Mouse (Mus musculus) embryonic facial prominence, embryonic 11.5 days (tissue): ENCODE data around the gene Tmem177. TPM values are rescaled to one million over a fixed set of nuclear protein-coding genes. Genes with fewer than 3 reads are reported as not detected.

ENCODE experiments used
- ATAC-seq: fragments of 200-750 bp; cut with Nextera tagmentation; replicated peaks from 2 replicates; pipeline ENCODE4 v1.8.0; 2017; ENCODE audit warnings: low read depth; ENCODE audit not compliant: insufficient number of reproducible peaks, low FRiP score, low TSS enrichment
- DNase-seq: peaks from one replicate; pipeline ENCODE4 v3.0.0-alpha.2; 2015; ENCODE audit warnings: low spot score
- H3K27ac ChIP-seq: fragments of 300-500 bp; sonication (generic); replicated peaks from 2 replicates; pipeline ENCODE4 v1.5.1; 2014; ENCODE audit warnings: mild to moderate bottlenecking, low read depth, low read length, control low read depth
- H3K27me3 ChIP-seq: fragments of 300-500 bp; sonication (generic); 2 replicates; pipeline ENCODE4 v1.6.1; 2014; ENCODE audit warnings: mild to moderate bottlenecking, low read length, moderate library complexity, mixed read lengths; ENCODE audit not compliant: control insufficient read depth, insufficient read depth
- H3K36me3 ChIP-seq: fragments of 300-500 bp; sonication (generic); replicated peaks from 2 replicates; pipeline ENCODE4 v1.6.1; 2014; ENCODE audit warnings: low read depth, mild to moderate bottlenecking, low read length, moderate library complexity, mixed read lengths; ENCODE audit not compliant: control insufficient read depth, insufficient read depth
- H3K4me1 ChIP-seq: fragments of 300-500 bp; sonication (generic); 2 replicates; pipeline ENCODE4 v1.6.1; 2014; ENCODE audit warnings: low read length, mixed read lengths; ENCODE audit not compliant: control insufficient read depth, insufficient read depth
- H3K4me2 ChIP-seq: fragments of 300-500 bp; sonication (generic); 2 replicates; pipeline ENCODE4 v1.6.1; 2014; ENCODE audit warnings: low read depth, mild to moderate bottlenecking, control low read depth, low read length, moderate library complexity
- H3K4me3 ChIP-seq: fragments of 300-500 bp; sonication (generic); 2 replicates; pipeline ENCODE4 v1.5.1; 2014; ENCODE audit warnings: low read depth, low read length, control low read depth
- H3K9ac ChIP-seq: fragments of 300-500 bp; sonication (generic); replicated peaks from 2 replicates; pipeline ENCODE4 v1.6.1; 2014; ENCODE audit warnings: mild to moderate bottlenecking, control low read depth, low read length
- H3K9me3 ChIP-seq: fragments of 300-500 bp; sonication (generic); replicated peaks from 2 replicates; pipeline ENCODE4 v1.6.1; 2016; ENCODE audit warnings: mild to moderate bottlenecking, low read length, inconsistent platforms, mixed read lengths; ENCODE audit not compliant: control insufficient read depth
- WGBS: fragments of 180-500 bp; shearing (Covaris S2); extraction: QIAGEN DNeasy Blood & Tissue Kit; methylation state at CpG from one replicate; pipeline ENCODE4 v1.1.7; 2014; 5-methylcytosine and 5-hydroxymethylcytosine counted together
- polyA plus RNA-seq: library from polyadenylated mRNA; unstranded; fragments of >200 nt; fragmentation: Nextera tagmentation; extraction: Ambion mirVana; gene quantifications from 2 replicates; pipeline ENCODE4 v1.2.1, GENCODE M21; 2014

Tmem177 gene
- polyA plus RNA-seq, 1 experiment from 2014 or later: 7.6 TPM

DNA sequence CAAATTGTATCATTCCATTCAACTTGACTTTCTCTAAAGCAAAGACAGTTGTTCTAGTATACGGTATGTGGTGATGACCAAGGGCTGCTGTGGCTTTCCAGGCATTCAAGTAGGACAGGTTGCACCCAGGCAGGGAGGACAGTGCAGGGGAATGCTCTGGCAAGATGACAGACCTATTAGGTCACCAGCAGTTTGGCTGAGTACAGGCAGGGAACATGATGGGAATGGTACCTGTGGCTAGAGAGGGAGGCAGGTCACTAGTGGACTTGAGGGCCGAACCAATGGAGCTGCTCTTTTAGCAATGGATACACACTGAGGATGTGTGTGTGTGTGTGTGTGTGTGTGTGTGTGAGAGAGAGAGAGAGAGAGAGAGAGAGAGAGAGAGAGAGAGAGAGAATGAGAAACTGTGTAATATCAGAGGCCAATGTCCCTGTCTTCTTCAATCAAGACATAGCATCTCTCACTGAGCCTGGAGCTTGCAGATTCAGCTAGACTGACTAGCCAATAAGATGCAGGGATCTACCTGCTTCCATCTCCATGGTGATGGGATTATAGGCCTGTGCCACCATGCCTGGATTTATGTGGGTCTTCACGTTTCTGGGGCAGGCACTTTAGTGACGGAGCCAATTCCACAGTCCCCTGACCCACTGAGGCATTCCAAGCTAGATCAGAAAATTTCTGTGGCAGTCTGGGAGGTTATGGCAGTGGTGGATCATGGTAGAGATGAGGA lies 18.6 kb upstream of the Tmem177 start:
- Histone ChIP-seq H3K36me3 (no peaks in the 10 kb centered on the region), H3K4me2 (no peak overlapping the region), H3K9me3 (no peaks in the 10 kb centered on the region), H3K27me3 (no peaks in the 10 kb centered on the region), H3K27ac (no peak overlapping the region), H3K9ac (no peak overlapping the region), H3K4me3 (no peak overlapping the region), H3K4me1 (no peaks in the 10 kb centered on the region)
- WGBS: 81% methylated on average over 4 of the region's 4 CpGs
- ATAC-seq (no peak), DNase-seq (no peak)

DNA sequence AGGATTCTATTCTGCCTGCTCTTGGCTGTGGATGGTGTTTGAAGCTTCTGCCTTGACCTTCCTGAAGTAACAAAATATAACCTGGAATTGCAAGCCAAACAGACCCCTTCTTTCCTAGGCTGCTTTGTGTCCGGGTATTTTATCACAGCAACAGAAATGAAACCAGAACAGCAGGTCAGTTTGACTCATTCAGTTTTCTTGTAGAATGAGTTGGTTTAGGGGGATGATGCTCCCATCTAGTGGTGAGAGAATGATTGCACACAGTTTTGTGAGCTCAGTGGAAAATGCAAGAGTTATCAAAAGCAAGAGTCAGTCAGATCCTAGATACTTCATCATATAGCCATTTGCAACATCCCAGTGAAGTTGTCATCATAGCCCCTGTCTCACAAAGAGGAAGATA lies 16.7 kb upstream of the Tmem177 start:
- Histone ChIP-seq H3K27ac (no peak overlapping the region), H3K4me1 (no peaks in the 10 kb centered on the region), H3K36me3 (no peaks in the 10 kb centered on the region), H3K4me3 (no peak overlapping the region), H3K9ac (no peak overlapping the region), H3K27me3 (no peaks in the 10 kb centered on the region), H3K9me3 (no peaks in the 10 kb centered on the region), H3K4me2 (no peak overlapping the region)
- DNase-seq: peak; percentile 20
- 67% methylated on average over 1 of the region's 1 CpGs for WGBS
- no peak for ATAC-seq

- no peaks in the 10 kb centered on the region for H3K4me1 ChIP-seq
- no peak overlapping the region for H3K27ac ChIP-seq
- H3K9me3 ChIP-seq: no peaks in the 10 kb centered on the region
- no peak overlapping the region for H3K9ac ChIP-seq
- no peak overlapping the region for H3K4me3 ChIP-seq
- no peak overlapping the region for H3K4me2 ChIP-seq
- 55% methylated on average over 4 of the region's 4 CpGs for WGBS
- no peaks in the 10 kb centered on the region for H3K27me3 ChIP-seq
- DNase-seq: peak; percentile 24
- no peak for ATAC-seq
- no peaks in the 10 kb centered on the region for H3K36me3 ChIP-seq
Observed at GRCm38 (mm10) chr1:119919299-119919698, 6.3 kb upstream of the Tmem177 start.

GRCm38 (mm10) chr1:119916823-119917371 lies 3.9 kb upstream of the Tmem177 start:
- Histone ChIP-seq H3K4me2 (no peak overlapping the region), H3K9me3 (no peaks in the 10 kb centered on the region), H3K36me3 (no peaks in the 10 kb centered on the region), H3K27me3 (no peaks in the 10 kb centered on the region), H3K4me3 (no peak overlapping the region), H3K4me1 (no peaks in the 10 kb centered on the region), H3K9ac (no peak overlapping the region), H3K27ac (no peak overlapping the region)
- DNase-seq: no peak
- 85% methylated on average over 5 of the region's 5 CpGs for WGBS
- no peak for ATAC-seq

DNA sequence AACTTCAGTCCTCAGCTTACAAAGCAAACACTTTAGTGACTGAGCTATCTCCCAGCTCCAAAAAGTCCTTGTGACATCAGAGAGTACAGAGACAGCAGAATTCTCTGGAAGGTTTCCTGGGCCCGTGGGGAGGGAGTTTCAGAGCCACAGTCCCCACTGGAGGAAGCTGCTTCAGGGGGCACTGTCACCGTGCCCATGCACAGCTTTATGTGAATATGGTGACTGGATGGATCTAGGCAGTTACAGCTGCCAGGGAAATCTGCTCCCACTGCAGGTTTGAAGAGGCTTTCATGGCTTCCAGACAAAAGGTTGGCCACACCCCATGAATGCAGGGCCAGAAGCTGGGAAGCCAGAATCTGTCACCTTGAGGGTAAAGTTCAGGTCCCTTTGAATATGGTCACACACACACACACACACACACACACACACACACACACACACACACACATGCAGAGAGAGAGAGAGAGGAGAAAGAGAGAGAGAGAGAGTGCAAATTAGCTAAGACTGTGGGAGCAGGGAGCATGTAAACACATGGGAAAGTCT lies 5.7 kb downstream of the Tmem177 start:
- DNase-seq: no peak
- Histone ChIP-seq H3K4me1 (peaks cover 3% of the 10 kb centered on the region; the same call in 1 of the 2 replicates), H3K27me3 (no peaks in the 10 kb centered on the region), H3K36me3 (no peaks in the 10 kb centered on the region), H3K4me2 (no peak overlapping the region), H3K9me3 (no peaks in the 10 kb centered on the region), H3K9ac (no peak overlapping the region), H3K4me3 (no peak overlapping the region), H3K27ac (no peak overlapping the region)
- WGBS: 78% methylated on average over 2 of the region's 2 CpGs
- ATAC-seq: no peak

- Histone ChIP-seq H3K4me1 (peaks cover 3% of the 10 kb centered on the region), H3K4me2 (no peak overlapping the region), H3K27ac (no peak overlapping the region), H3K27me3 (no peaks in the 10 kb centered on the region), H3K9ac (no peak overlapping the region), H3K4me3 (no peak overlapping the region), H3K36me3 (no peaks in the 10 kb centered on the region), H3K9me3 (no peaks in the 10 kb centered on the region)
- WGBS: 44% methylated on average over 6 of the region's 6 CpGs
- DNase-seq (peak; percentile 20), ATAC-seq (no peak; the same call in 1 of the 2 replicates)
Observed at GRCm38 (mm10) chr1:119903231-119903620, 9.8 kb downstream of the Tmem177 start.

DNA sequence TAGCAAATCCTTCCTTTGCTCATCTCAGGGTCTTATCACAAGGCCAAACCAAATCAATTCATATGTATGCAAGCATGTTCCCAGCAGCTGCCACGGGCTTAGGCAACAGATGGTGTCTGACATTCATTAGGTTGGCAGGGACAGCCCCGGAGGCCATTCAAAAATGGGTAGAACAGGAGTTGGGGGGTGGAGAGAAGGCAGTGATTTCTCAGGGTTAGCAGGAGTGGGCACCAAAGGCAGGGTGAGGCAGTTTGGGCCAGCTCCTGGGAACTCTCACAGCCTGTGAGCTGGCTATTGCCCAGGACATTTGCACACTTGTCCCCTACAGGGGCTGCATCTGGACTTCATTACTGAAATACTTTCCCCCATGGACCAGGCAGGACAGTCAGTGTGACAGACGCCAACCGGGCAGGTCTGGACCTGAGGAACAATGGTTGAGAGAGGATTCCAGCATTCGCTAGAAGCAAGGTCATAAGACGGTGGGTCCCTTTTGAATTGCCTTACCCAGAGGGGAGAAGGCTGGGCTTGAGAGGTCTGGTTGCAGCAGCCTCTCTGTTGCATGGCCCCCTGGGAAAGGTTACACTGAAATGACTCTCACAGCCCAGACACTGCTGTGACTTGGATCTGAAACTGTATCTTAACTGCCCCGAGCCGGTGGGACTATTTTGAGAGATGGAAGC lies 10.3 kb downstream of the Tmem177 start:
- Histone ChIP-seq H3K4me2 (no peak overlapping the region), H3K9ac (no peak overlapping the region), H3K27ac (0 out of 2 replicates have a peak overlapping the region, but pooled peaks have one; percentile 28), H3K4me3 (no peak overlapping the region), H3K27me3 (no peaks in the 10 kb centered on the region), H3K36me3 (no peaks in the 10 kb centered on the region), H3K4me1 (peaks cover 3% of the 10 kb centered on the region), H3K9me3 (no peaks in the 10 kb centered on the region)
- WGBS: 32% methylated on average over 8 of the region's 8 CpGs
- DNase-seq (peak; percentile 18), ATAC-seq (peak; percentile 41; the same call in 1 of the 2 replicates)
